In genomic region chr6:125379781-125380180, GRCm38 (mm10) we compare ENCODE assay signal across 10 mouse cellular contexts. TPM values are rescaled to one million over a fixed set of nuclear protein-coding genes. Genes with fewer than 3 reads are reported as not detected.
DNase-seq lines count a peak whose midpoint lies in the region; ATAC-seq and TF ChIP-seq lines count a peak whose summit lies in the region.
"Had no signal": no experiment of that assay in that cellular context is flagged by ENCODE, and none has a peak within 500 bp of the region (broad histone marks: within the 10 kb centered on the region; RNA-seq: fewer than 3 reads in every experiment).

No protein-coding gene starts in this region.

- ATAC-seq in hindbrain, embryonic 16.5 days = no peak
- no peak for ATAC-seq in liver, embryonic 15.5 days (ENCODE audit: insufficient read depth)
- no peak for ATAC-seq in megakaryocyte, adult 5-6 weeks (ENCODE audit: poor library complexity, severe bottlenecking)

- peak overlapping the region; percentile 67 for H3K4me2 ChIP-seq in hindbrain, embryonic 16.5 days (ENCODE audit: low read length)
- H3K4me2 ChIP-seq in liver, embryonic 15.5 days = peak overlapping the region; percentile 54

- 0 out of 2 replicates have a peak overlapping the region, but pooled peaks have one; percentile 2 for H3K9ac ChIP-seq in ES-Bruce4 (ENCODE audit: low read depth, poor library complexity, severe bottlenecking)
- no peak overlapping the region for H3K9ac ChIP-seq in hindbrain, embryonic 16.5 days (ENCODE audit: low read depth, low read length)
- H3K9ac ChIP-seq in liver, embryonic 15.5 days = no peak overlapping the region

- H3K9me3 ChIP-seq in ES-Bruce4 (replicated peaks; ENCODE audit: control insufficient read depth, insufficient read depth, low read length, poor library complexity, severe bottlenecking) = no peaks in the 10 kb centered on the region
- H3K9me3 ChIP-seq in hindbrain, embryonic 16.5 days (ENCODE audit: control insufficient read depth, low read length) = no peaks in the 10 kb centered on the region
- H3K9me3 ChIP-seq in liver, embryonic 15.5 days (replicated peaks) = no peaks in the 10 kb centered on the region

- H3K4me3 ChIP-seq in gastrocnemius, adult 2 months = peak overlapping the region; percentile 58; the same call in 1 of the 2 replicates
- peak overlapping the region; percentile 43 for H3K4me3 ChIP-seq in ES-Bruce4 (ENCODE audit: low read depth, low read length)
- H3K4me3 ChIP-seq in hindbrain, embryonic 16.5 days (ENCODE audit: low read length) = peak overlapping the region; percentile 38
- peak overlapping the region; percentile 45 for H3K4me3 ChIP-seq in liver, embryonic 15.5 days (replicated peaks)

- intact Hi-C loops in gastrocnemius, adult 2 months (cut with DNase I) = no loop called here

- TF ChIP-seq POLR2A in ES-Bruce4 (IDR thresholded peaks at IDR 0.05; ENCODE audit: insufficient read depth, low read length) = no peak

- no peak for TF ChIP-seq CTCF in gastrocnemius, adult 2 months (IDR thresholded peaks at IDR 0.05)
- TF ChIP-seq CTCF in ES-Bruce4 (IDR thresholded peaks at IDR 0.05; ENCODE audit: low read depth, low read length) = no peak

- TF ChIP-seq EP300 in ES-Bruce4 (IDR thresholded peaks at IDR 0.05; ENCODE audit: insufficient read depth, low read depth, low read length) = no peak

- 4% methylated on average over 9 of the region's 9 CpGs for WGBS in hindbrain, embryonic 16.5 days
- 15% methylated on average over 9 of the region's 9 CpGs for WGBS in liver, embryonic 15.5 days (ENCODE audit: insufficient replicate concordance)

- peaks cover 3% of the 10 kb centered on the region for H3K4me1 ChIP-seq in ES-Bruce4 (ENCODE audit: control insufficient read depth, insufficient read depth, low read length)
- H3K4me1 ChIP-seq in hindbrain, embryonic 16.5 days (ENCODE audit: control insufficient read depth, insufficient read depth, low read depth, low read length) = peaks cover 10% of the 10 kb centered on the region
- H3K4me1 ChIP-seq in liver, embryonic 15.5 days (replicated peaks) = peaks cover 16% of the 10 kb centered on the region

- H3K36me3 ChIP-seq in ES-Bruce4 (ENCODE audit: control insufficient read depth, insufficient read depth, low read length, poor library complexity, severe bottlenecking) = no peaks in the 10 kb centered on the region
- no peaks in the 10 kb centered on the region for H3K36me3 ChIP-seq in hindbrain, embryonic 16.5 days (ENCODE audit: control insufficient read depth, insufficient read depth, low read length)
- H3K36me3 ChIP-seq in liver, embryonic 15.5 days (replicated peaks) = no peaks in the 10 kb centered on the region

- DNase-seq in gastrocnemius, adult 2 months = no peak
- DNase-seq in gastrocnemius, adult 8-10 months (ENCODE audit: low spot score in 2 of 2) = no peak
- no peak for DNase-seq in adrenal gland, postnatal 36 days
- no peak for DNase-seq in urinary bladder, adult 18-20 months (ENCODE audit: low spot score in 2 of 2)
- DNase-seq: cerebellum, adult 9-11 months had no signal

- H3K27me3 ChIP-seq in ES-Bruce4 (ENCODE audit: control insufficient read depth, insufficient read depth, low read length, poor library complexity, severe bottlenecking) = no peaks in the 10 kb centered on the region
- peaks cover 30% of the 10 kb centered on the region for H3K27me3 ChIP-seq in hindbrain, embryonic 16.5 days (replicated peaks; ENCODE audit: control insufficient read depth, insufficient read depth, low read length)
- peaks cover 51% of the 10 kb centered on the region for H3K27me3 ChIP-seq in liver, embryonic 15.5 days

- H3K27ac ChIP-seq in gastrocnemius, adult 2 months = no peak overlapping the region
- no peak overlapping the region for H3K27ac ChIP-seq in ES-Bruce4 (ENCODE audit: insufficient read depth, low read length)
- H3K27ac ChIP-seq in hindbrain, embryonic 16.5 days (ENCODE audit: low read depth, low read length) = no peak overlapping the region
- H3K27ac ChIP-seq in liver, embryonic 15.5 days (replicated peaks) = no peak overlapping the region

RNA-seq across cellular contexts. Expression of gene Plekhg6, which starts 0.8 kb away (rescaled TPM):
- total RNA-seq in gastrocnemius, adult 2 months (2021) = not detected
- not detected for total RNA-seq in gastrocnemius, adult 8-10 months (2022)
- polyA plus RNA-seq in ES-Bruce4 (2011; ENCODE audit: insufficient read depth, insufficient read length, low read depth, missing spikeins) = 2.3 and 2.5 TPM in 2 replicates
- polyA plus RNA-seq in hindbrain, embryonic 16.5 days (2015; fragmentation: Nextera tagmentation; extraction: Ambion mirVana) = 0.30 and 0.41 TPM in 2 replicates
- polyA plus RNA-seq in liver, embryonic 15.5 days (2015; fragmentation: Nextera tagmentation; extraction: Ambion mirVana) = 0.70 and 0.86 TPM in 2 replicates
- total RNA-seq in adrenal gland, postnatal 36 days (2021) = under 1 TPM in 1 of 2 experiments, not detected in 1; 0.36 TPM
- total RNA-seq in megakaryocyte, adult 5-6 weeks (2015) = not detected in 2 replicates
- total RNA-seq in megakaryocyte, adult 5-6 weeks (2017) = not detected in 2 replicates
- polyA plus RNA-seq: spleen, adult 2 months had no signal

RNA-seq across cellular contexts. Expression of gene Tnfrsf1a, which starts 30.6 kb away (rescaled TPM):
- 10 to 100 TPM; 25.8 to 26.2 TPM for total RNA-seq in gastrocnemius, adult 2 months (2021)
- total RNA-seq in gastrocnemius, adult 8-10 months (2022) = 10 to 100 TPM; 13.1 to 22.3 (median 16.3) TPM
- polyA plus RNA-seq in ES-Bruce4 (2011; ENCODE audit: insufficient read depth, insufficient read length, low read depth, missing spikeins) = 13.1 and 19.8 TPM in 2 replicates
- polyA plus RNA-seq in hindbrain, embryonic 16.5 days (2015; fragmentation: Nextera tagmentation; extraction: Ambion mirVana) = 15.1 and 18.3 TPM in 2 replicates
- polyA plus RNA-seq in liver, embryonic 15.5 days (2015; fragmentation: Nextera tagmentation; extraction: Ambion mirVana) = 29.4 and 31.0 TPM in 2 replicates
- total RNA-seq in adrenal gland, postnatal 36 days (2021) = 100 to 1,000 TPM; 242 to 262 TPM
- total RNA-seq in megakaryocyte, adult 5-6 weeks (2015) = 96.4 and 101 TPM in 2 replicates
- 90.2 and 116 TPM in 2 replicates for total RNA-seq in megakaryocyte, adult 5-6 weeks (2017)

RNA-seq across cellular contexts. Expression of gene Scnn1a, which starts 59.3 kb away (rescaled TPM):
- total RNA-seq in gastrocnemius, adult 2 months (2021) = under 1 TPM; 0.10 to 0.14 TPM
- total RNA-seq in gastrocnemius, adult 8-10 months (2022) = under 1 TPM; 0.17 to 0.19 (median 0.17) TPM
- polyA plus RNA-seq in ES-Bruce4 (2011; ENCODE audit: insufficient read depth, insufficient read length, low read depth, missing spikeins) = 2.0 and 2.3 TPM in 2 replicates
- polyA plus RNA-seq in hindbrain, embryonic 16.5 days (2015; fragmentation: Nextera tagmentation; extraction: Ambion mirVana) = 0.69 and 0.70 TPM in 2 replicates
- 0.64 and 0.79 TPM in 2 replicates for polyA plus RNA-seq in liver, embryonic 15.5 days (2015; fragmentation: Nextera tagmentation; extraction: Ambion mirVana)
- 1 to 10 TPM; 1.1 to 1.5 TPM for total RNA-seq in adrenal gland, postnatal 36 days (2021)
- 9.0 and 9.5 TPM in 2 replicates for total RNA-seq in megakaryocyte, adult 5-6 weeks (2015)
- total RNA-seq in megakaryocyte, adult 5-6 weeks (2017) = 0.99 and 1.6 TPM in 2 replicates
